Mouse (Mus musculus) mesoderm, embryonic 11.5 days (tissue): Measurements from ENCODE around the gene Ric8a.

Experiments used
- DNase-seq: peaks from one replicate; pipeline ENCODE4 v3.0.0-alpha.2; 2012; ENCODE audit warnings: low read depth, low spot score

Ric8a gene

GRCm38 (mm10) chr7:140856785-140857549, at the start of gene Ric8a:
Ric8a (plus strand) TSS chr7:140856957.
- peak; percentile 79 for DNase-seq

GRCm38 (mm10) chr7:140810496-140810895, 46.3 kb upstream of the Ric8a start:
- DNase-seq, result no peak

GRCm38 (mm10) chr7:140811714-140812113, 45.0 kb upstream of the Ric8a start:
- DNase-seq, result no peak

- no peak for DNase-seq
Measured at GRCm38 (mm10) chr7:140812850-140813249, 43.9 kb upstream of the Ric8a start.

GRCm38 (mm10) chr7:140820173-140820572, 36.6 kb upstream of the Ric8a start:
- no peak for DNase-seq

GRCm38 (mm10) chr7:140821305-140821652, 35.5 kb upstream of the Ric8a start:
- DNase-seq, result no peak

- DNase-seq, result peak; percentile 74
Measured at GRCm38 (mm10) chr7:140821653-140822329, 35.0 kb upstream of the Ric8a start, which contains the start of gene Zfp941. Zfp941 (minus strand) TSS chr7:140822178.

- no peak for DNase-seq
Measured at GRCm38 (mm10) chr7:140822731-140823130, 34.0 kb upstream of the Ric8a start.

GRCm38 (mm10) chr7:140828171-140828881, 28.4 kb upstream of the Ric8a start:
- peak; percentile 43 for DNase-seq

- DNase-seq, result no peak
Measured at GRCm38 (mm10) chr7:140831447-140831846, 25.3 kb upstream of the Ric8a start.

GRCm38 (mm10) chr7:140833341-140833740, 23.4 kb upstream of the Ric8a start:
- no peak for DNase-seq

- DNase-seq, result no peak
Measured at GRCm38 (mm10) chr7:140834968-140835757, 21.6 kb upstream of the Ric8a start, which contains the start of gene Urah. Urah (plus strand) TSS chr7:140835018.

GRCm38 (mm10) chr7:140835758-140836087, 21.0 kb upstream of the Ric8a start:
- DNase-seq, result no peak

- no peak for DNase-seq
Measured at GRCm38 (mm10) chr7:140836243-140837115, 20.3 kb upstream of the Ric8a start.

- DNase-seq, result no peak
Measured at GRCm38 (mm10) chr7:140839556-140839955, 17.2 kb upstream of the Ric8a start.

- no peak for DNase-seq
Measured at GRCm38 (mm10) chr7:140840750-140841735, 15.7 kb upstream of the Ric8a start.

GRCm38 (mm10) chr7:140843806-140844205, 13.0 kb upstream of the Ric8a start:
- no peak for DNase-seq

- DNase-seq, result peak; percentile 91
Measured at GRCm38 (mm10) chr7:140844905-140845665, 11.7 kb upstream of the Ric8a start, which contains the start of gene Scgb1c1. Scgb1c1 (plus strand) TSS chr7:140845547.

- DNase-seq, result no peak
Measured at GRCm38 (mm10) chr7:140845683-140846082, 11.1 kb upstream of the Ric8a start.
